Mouse (Mus musculus) adrenal gland, postnatal 36 days (tissue): ENCODE measurements at regions not wholly inside any gene's neighbourhood (a gene's known extent, or its start where the extent isn't known, plus 50 kb on each side); places are given as distances from the start of the nearest gene placed in this dataset.
"Not testable (repeated sequence)": the region's sequence is repeated elsewhere in the genome, so short reads cannot be mapped to it uniquely, and the experiment has no call there.

ENCODE experiments used
- DNase-seq, 2 experiments: peaks; one replicate each; pipeline ENCODE4 v3.0.0; 2021; ENCODE audit warnings: mixed read lengths in 1 of 2

GRCm38 (mm10) chr13:7967886-7968285, 234.8 kb upstream of the Adarb2 start:
- DNase-seq, result no peak

GRCm38 (mm10) chr13:7994198-7994597, 208.5 kb upstream of the Adarb2 start:
- DNase-seq, result no peak

- DNase-seq, result not testable (repeated sequence)
Measured at GRCm38 (mm10) chr13:8030096-8030495, 172.6 kb upstream of the Adarb2 start.

GRCm38 (mm10) chr13:8050930-8051495, 151.7 kb upstream of the Adarb2 start:
- DNase-seq, result no peak

- DNase-seq, result no peak
Measured at GRCm38 (mm10) chr13:8056122-8056818, 146.4 kb upstream of the Adarb2 start.

GRCm38 (mm10) chr13:8087154-8087553, 115.5 kb upstream of the Adarb2 start:
- no peak for DNase-seq

- DNase-seq, result peak in 1 of 2 experiments; percentile 6
Measured at GRCm38 (mm10) chr13:8089519-8089918, 113.1 kb upstream of the Adarb2 start.

GRCm38 (mm10) chr13:8108701-8109100, 94.0 kb upstream of the Adarb2 start:
- no peak for DNase-seq

- no peak for DNase-seq
Measured at GRCm38 (mm10) chr13:8112953-8113352, 89.7 kb upstream of the Adarb2 start.

GRCm38 (mm10) chr13:8119013-8119412, 83.7 kb upstream of the Adarb2 start:
- no peak for DNase-seq

- no peak for DNase-seq
Measured at GRCm38 (mm10) chr13:8119986-8120385, 82.7 kb upstream of the Adarb2 start.

- no peak for DNase-seq
Measured at GRCm38 (mm10) chr13:8134764-8135163, 67.9 kb upstream of the Adarb2 start.

- DNase-seq, result no peak
Measured at GRCm38 (mm10) chr13:8139396-8139795, 63.3 kb upstream of the Adarb2 start.

- DNase-seq, result no peak
Measured at GRCm38 (mm10) chr13:8152168-8152567, 50.5 kb upstream of the Adarb2 start.
